Mouse (Mus musculus): Measurements from ENCODE around the gene Got2.

The Got2 gene

DNA sequence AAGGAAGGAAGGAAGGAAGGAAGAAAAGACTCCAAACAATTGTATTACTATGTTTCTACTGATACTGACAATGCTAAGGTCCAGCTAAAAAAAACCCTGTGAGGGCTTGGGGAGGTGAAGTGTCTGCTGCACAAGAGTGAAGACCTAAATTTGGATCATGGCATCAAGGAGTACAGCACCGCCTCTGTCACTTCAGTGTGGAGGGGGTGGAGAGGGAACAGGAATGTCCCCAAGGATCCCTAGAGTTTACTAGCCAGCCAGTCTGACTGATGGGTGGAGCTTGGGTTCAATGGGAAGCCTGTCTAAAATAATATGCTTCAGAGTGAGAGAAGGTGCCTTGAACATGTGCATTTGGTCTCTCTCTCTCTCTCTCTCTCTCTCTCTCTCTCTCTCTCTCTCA, 70.1 kb downstream of the Got2 start:
- DNase-seq (ENCODE audit: low spot score) = no peak

DNA sequence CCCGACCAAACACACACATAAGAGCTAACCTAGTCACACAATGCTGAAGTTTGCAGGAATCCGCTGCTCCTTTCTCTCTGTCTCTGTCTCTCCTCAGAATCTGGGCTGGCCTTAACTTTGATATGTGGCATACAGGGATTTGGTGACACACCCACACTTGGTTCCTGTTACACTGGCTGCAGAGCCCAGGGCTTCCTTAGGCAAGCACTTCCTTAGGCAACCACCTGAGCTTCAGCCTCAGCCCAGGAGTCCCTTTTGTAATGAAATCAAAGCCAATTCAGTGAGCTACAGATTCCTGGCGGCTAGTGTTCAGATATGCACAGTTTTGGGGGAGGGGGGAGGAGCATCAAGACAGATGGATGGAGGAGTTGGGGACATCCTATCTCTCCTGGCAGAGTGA, 70.8 kb downstream of the Got2 start:
- DNase-seq (ENCODE audit: low spot score) = no peak

DNA sequence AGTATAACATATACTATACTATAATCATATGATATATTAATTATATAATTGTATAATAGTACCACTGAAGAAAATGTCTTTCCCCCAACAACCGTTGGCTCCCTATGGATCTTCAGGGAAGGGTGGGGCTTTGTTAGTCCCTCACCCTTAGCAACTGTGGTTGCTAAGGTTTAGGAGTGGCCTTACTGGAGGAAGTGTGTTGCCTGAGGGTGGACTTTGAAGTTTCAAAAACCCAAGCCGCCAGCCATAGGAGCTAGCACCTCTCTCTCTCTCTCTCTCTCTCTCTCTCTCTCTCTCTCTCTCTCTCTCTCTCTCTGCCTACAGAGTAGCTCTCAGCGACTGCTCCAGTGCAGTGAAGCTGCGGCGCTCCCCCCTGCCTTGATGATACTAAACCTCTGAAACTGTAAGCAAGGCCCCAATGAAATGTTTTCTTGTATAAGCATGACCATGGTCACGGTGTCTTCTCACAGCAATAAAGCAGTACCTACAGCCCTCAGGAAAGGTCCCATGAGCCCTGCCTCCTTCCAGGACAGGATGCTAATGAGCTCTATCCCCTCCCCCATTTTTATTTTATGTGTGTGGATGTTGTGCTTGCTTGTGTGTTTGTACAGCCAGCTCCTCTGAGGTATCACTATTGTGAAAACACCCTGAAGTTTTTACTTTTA, 72.2 kb downstream of the Got2 start:
- no peak for DNase-seq (ENCODE audit: low spot score)

Measured in layer of hippocampus, adult 9-10 months (tissue).